Mouse (Mus musculus): Measurements from ENCODE around the gene Ly6g5b.
A peak's percentile ranks its signal among the peaks of the same experiment; 100 is the strongest.
"Not testable (repeated sequence)": the region's sequence is repeated elsewhere in the genome, so short reads cannot be mapped to it uniquely, and the experiment has no call there.

Ly6g5b gene

DNA sequence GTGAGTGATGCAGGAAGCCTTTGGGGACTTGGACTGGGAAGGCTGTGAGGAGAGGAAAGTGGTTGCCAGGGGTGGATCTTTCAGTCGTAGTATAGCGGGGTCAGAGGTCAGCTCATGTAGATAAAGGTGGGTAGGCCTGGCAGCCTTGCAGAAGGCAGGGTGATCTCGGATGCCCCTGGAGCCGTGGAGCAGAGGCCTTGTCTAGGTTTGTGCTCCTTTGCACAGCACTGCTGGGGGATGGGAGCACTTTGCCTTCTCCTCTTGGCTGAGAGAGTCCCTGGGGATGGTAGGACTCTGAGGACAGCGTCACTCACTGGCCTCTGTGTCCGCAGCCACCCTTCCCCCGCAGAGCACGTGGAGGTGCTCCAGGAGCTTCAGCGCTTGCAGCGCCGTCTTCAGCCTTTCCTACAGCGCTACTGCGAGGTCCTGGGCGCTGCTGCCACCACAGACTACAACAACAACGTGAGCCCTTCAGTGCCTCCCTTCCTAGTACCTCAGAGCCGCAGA is 25.3 kb upstream of the Ly6g5b start:
- no peak for DNase-seq (ENCODE audit: low read depth)

DNA sequence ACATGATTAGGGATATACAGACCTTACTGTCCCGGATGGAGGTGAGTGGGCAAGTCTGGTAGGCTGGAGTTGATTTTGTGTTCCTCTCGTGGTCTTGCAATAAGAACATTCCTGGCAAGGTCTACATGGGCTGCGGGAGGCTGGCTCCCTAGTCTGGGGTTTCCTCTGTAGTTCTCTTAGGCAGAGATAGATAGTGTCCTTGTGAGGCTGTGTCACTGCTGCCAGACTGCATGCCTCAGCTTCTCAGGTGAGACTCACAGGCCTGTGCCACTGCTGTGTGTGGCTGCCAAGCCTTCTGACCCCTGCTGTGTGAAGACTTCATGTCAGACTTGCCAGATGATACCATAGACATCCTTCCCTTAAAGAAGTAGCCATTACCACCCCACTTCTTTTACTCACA is 24.0 kb upstream of the Ly6g5b start:
- no peak for DNase-seq (ENCODE audit: low read depth)

DNA sequence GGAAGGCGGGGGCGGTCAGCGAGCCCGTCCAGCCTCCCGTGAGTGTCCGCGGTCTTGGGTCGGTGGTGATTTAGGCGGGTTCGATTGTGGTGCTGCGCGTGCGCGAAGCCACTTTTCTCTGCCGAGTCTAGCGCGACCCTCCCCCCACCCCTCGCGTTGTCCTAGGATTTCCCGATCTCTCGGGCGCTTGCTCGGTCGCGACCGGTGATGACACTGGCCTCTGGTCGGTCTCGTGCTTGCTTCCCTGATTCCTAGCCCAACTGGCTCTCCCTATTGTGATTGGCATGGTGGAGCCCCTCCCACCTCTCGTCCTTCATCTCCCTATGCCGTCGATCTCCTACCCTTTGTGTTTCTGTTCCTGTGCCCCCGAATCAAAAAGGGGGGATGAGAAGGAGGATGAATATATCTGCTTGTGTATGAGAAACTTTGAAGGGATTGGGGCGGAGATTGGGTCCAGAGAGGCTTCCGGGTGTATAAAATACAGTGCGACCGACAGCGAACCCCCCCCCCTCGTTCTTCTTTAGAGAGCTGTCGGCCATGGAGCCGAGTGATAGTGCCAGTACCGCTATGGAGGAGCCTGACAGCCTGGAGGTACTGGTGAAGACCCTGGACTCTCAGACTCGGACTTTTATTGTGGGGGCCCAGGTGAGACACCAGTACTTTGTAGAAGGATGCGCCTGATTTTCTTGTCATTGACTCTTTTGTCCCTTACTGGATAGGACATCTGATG is 20.5 kb upstream of the Ly6g5b start:
- no peak for DNase-seq (ENCODE audit: low read depth)

DNA sequence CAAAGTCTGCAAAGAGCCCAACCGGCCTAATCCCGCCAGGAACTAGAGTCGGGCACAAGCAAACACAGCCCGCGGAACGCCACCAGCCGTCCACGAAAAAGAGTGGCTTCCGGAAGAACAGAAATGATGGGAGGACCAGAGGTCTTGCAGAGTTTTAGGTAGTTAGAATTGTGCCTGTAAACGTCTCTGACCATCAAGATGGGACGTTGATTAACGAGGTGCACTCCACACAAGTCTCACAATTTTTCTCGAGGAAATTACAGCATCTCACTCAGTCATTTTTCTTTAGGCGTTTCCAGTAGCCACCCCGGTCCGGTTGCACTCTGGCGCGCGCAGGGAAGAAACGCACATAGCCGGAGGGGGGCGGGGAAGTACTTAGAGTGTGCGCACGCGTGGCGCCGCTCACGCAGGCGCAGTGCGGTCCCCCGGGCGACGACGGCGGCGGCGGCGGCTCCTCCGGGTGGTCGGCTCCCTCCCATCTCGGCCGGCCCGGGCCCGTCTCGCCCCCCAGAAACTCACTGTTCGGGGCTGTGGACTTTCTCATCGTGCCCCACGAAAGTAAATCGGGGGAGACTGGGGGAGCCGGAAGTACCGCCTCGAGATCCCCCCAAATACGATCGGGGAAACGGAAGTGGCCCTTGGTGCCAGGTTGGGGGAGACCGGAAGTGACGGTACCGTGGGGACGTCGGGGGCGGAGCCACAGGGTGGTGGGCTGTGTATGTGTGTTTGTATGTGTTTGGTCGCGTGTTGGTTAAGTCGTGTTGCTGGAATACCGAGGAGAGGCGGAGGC is 19.8 kb upstream of the Ly6g5b start, which contains the start of gene Bag6:
Gene Bag6, plus strand, starts transcription at position 378 of the 790 bp plus-strand sequence.
- peak; percentile 98 for DNase-seq (ENCODE audit: low read depth)

DNA sequence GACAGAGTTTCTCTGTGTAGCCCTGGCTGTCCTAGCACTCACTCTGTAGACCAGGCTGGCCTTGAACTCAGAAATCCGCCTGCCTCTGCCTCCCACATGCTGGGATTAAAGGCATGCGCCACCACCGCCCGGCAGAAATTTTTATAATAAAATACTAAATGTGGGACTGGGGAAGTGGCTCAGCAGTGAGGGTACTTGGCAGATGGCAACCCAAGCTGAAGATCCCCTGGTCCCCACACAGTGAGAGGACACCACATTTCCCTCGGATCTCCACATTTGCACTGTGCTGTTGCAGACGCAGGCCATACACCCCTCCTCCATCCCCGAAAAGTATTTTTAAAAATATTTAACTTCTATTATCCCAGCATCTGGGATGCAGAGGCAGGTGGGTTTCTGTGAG is 18.3 kb upstream of the Ly6g5b start:
- no peak for DNase-seq (ENCODE audit: low read depth)

DNA sequence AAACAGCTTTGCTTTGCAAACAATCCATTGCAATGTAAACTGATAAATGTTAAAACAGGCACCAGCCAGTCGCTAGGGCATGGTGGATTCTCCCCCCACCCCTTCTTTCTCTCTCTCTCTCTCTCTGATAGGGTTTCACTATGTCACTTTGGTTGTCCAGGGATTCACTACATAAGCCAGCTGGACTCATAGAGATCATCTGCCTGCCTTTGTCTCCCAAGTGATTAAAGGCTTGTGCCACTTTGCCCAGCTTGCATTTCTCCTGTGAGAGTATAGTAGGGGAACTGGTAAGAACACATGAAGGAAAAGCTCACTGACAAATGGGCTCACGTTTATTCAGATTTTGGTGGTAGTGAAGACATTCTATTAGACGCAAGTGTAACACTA is 16.9 kb upstream of the Ly6g5b start:
- DNase-seq (ENCODE audit: low read depth) = no peak

DNA sequence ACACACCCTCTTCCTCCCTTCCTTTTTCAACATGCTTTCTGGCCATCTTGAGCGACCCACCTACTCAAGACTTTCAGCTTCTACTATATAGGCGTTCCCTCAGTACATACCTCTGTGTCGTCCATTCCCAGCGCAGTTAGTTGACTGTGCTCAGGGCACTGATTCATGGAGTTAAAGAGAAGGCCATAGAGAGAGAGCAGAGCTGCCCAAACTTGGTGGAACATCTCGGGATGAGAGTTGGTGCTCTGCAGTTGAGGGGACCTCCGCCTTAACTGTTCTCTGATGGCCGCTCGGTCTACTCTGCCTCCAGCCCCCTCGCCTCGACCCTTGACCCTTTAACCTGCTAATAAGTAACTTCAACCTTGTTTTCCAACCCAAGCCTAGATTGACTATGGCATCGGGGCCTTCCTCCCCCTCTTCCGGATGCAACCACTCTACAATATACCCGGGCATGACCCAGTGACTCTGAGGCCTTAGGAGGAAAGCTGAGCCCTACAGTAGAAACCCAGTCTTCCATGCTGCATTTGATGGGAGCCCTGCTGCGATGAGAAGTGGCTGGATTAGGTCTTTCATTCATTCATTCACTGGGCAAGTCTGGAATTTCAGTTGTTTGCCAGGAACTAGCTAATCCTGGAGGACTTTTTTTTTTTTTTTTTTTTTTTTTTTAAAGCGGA is 16.4 kb upstream of the Ly6g5b start, which contains the start of gene Apom:
Gene Apom, minus strand, starts transcription at position 551 of the 674 bp plus-strand sequence.
- DNase-seq (ENCODE audit: low read depth) = no peak

DNA sequence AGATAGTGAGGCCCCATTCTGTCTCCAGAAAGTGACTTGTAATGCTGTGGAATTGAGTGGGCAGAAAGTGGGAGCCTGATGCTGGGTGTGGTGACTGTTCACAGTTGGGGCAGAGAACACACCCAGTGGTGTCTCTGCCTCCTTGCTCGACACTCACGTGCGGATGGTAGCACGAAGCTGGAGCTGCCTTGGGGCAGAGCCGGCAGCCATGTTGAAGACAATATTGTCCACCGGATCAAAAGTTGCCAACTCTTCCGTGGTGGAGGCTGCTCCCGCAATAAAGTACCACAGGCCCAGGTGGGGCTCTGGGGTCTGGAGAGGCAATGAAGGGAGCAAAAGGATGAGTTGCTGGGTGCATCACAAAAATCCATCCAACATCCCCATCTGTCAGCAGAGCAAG is 15.8 kb upstream of the Ly6g5b start:
- no peak for DNase-seq (ENCODE audit: low read depth)

DNA sequence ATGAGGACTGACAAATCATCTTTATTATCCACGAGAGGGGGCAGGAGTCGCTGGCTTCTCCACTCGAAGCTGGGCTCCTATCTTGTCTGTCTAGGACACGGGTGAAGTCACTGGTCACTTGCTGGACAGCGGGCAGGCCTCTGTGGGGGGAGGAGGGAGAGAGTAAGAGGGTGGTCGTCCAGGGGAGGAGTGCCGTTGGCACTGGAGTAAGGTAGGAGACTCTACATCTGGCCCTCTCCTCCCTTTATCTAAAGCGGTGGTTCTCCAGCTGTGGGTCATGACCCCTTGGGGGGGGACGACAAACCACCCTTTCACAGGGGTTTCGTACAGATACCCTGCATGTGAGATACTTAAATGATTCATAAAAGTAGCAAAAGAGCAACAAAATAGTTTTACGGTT is 13.8 kb upstream of the Ly6g5b start:
- DNase-seq (ENCODE audit: low read depth) = no peak

DNA sequence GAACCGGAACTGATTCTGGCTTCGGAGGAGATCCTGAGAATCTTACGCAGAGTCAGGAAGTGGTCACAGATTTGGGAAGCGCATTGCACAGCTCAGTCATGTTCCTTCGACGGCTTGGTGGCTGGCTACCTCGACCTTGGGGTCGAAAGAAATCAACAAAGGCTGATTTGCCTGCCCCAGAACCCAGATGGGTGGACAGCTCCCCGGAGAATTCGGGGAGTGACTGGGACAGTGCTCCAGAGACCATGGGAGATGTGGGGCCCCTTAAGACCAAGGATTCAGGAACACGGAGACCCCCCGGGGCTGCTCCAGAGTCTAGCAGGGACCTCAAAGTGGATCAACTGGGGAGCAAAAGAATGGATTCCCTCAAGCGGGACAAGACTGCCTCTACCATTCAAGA is 11.8 kb upstream of the Ly6g5b start:
- peak; percentile 63 for DNase-seq (ENCODE audit: low read depth)

DNA sequence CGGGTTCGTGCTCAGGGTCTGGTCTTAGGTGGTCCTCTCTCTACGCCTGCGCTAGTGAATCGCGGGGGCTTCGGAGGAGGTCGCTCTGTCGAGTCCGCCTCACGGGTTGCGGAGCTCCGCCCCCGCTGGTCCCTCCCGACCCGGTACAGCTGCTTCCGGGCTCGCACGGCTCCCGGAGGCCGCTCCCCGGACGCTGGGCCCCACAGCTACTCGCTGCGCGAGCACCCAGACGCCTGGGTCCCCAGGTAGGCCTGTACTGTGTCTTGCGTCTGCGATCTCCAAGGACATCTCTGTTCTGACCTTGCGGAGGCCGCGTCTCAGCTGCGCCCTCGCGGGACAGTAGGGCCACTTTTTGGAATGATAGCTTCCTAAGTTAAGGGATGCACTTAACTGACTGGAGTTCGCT is 11.0 kb upstream of the Ly6g5b start, which contains the start of gene D17H6S53E:
Gene D17H6S53E, plus strand, starts transcription at position 168 of the 406 bp plus-strand sequence.
- peak; percentile 66 for DNase-seq (ENCODE audit: low read depth)

DNA sequence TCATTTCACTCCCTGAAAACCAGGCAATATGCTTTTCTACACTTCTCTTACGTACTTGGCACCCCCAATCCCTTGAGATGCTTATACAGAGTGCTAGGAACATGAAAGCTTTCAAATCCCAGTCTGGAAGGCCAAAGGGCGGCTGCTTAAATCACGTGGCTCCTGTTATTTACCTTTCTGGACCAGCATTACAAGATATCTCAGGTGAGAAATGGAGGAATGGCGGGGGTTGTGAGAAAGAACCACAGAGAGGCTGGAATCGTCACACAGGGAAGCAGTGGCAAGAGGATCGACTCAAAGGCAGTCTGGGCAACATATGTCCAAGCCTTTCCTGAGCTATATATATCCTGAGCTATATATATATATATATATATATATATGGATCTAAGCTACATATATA is 10.3 kb upstream of the Ly6g5b start:
- DNase-seq (ENCODE audit: low read depth) = no peak

DNA sequence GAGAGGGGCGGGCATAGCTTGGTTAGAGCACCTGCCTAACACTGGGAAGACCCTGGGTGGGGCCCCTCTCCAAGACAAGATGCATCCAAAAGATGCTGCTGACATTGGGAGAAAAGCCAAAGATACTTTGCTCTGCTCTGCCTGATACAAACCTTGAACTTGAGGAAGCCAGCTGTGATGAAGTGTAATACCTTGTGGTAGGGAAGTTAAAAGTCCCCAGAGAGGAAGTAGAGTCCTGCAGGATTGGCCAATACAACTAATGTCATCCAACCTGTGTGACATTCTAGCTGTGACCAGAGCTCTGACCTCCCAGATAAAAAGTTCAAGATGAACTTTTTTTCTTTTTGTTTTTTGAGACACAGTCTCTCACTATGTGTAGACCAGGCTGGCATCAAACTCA is 9.9 kb upstream of the Ly6g5b start:
- peak; percentile 53 for DNase-seq (ENCODE audit: low read depth)

DNA sequence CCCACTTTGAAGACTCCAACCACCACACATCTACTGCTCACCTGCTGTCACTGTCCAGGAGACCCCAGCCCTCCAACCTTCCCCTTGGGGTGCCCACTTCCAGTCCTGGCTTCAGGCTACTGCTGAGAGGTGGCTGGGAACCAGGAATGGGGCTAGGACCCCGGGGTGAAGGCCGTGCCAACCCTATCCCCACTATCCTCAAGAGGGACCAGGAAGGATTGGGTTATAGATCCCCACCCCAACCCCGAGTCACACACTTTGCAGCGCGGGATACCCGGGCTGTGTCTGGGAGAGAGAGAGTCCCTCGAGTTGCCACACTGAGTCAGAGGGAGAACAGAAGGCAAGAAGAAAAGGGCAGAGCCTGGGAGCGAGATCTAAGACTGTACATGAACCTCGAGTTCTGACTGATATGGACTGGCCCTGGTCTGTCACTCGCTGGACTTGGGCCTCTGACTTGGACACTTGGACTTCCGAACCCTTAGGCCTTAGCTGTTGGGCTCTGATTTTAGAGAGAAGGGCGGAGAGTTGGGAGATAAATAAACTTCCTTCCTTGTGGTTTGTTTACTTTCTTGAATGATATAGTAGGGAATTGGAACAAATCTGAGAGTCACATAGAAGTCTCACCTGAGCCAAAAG is 9.2 kb upstream of the Ly6g5b start:
- DNase-seq (ENCODE audit: low read depth) = not testable (repeated sequence)

DNA sequence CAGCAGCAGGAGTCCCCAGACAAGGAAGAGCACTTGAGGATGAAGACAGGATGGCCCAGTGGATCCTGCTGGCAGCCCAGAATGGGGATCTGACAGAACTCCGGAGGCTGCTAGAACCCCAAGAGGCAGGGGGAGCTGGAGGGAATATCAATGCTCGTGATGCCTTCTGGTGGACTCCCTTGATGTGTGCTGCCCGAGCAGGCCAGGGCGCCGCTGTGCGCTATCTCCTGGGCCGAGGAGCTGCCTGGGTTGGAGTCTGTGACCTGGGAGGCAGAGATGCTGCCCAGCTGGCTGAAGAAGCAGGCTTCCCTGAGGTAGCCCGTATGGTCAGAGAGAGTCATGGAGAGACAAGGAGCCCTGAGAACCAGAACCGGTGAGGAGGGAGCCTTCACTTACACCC is 8.1 kb upstream of the Ly6g5b start:
- not testable (repeated sequence) for DNase-seq (ENCODE audit: low read depth)

DNA sequence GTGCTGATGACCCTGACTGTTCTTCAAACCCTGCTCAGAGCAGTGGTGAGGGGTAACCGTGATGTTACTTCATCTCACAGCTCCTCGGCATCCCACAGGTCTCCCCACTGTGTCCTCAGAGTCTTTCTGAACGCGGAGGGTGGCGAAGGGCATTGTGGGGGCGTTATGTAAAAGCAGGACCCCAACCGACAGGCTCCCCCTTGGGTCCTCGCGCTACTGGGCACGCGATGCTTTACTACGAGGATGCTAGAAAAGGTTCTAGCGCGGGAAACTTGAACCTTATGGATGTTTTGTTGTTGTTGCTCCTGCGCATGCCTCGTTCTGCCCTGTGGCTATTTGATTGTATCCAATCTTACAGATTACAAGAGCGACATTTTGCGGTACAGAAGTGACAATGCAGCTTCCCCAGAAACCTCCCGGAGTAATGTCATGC is 6.7 kb upstream of the Ly6g5b start, which contains the start of gene Csnk2b:
Gene Csnk2b, minus strand, starts transcription at position 183 of the 433 bp plus-strand sequence.
- peak; percentile 82 for DNase-seq (ENCODE audit: low read depth)

DNA sequence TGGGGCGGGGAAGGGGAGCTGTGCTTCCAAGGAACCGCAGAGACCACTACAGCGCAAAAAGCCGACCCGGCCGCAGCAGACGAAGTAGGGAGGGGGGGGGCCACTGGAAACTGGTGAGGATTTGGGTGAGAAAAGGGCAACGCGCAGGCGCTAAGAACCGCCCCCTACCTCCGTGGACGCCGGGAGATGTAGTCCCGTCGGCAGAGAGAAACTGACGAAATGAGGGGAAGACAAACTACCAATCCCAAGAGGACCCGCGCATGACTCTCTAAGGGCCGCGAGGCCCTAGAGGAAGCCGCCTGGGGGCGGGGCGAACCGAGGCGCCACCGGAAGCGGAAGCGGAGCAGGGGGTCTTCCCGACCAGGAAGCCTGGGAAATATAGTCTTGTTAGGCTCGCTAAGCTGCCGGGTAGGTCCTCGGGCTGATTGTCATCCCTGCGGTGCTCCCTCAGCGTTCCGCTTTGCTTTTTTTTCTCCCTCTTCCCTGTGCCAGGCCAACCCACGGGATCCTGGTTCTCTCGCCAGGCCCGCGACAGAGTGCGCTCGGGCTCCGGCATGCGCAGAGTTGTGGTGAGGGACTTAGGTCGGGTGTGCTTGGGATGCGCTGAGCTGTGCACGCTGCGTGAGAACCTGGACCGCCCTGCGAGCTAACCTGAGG is 6.0 kb upstream of the Ly6g5b start, which contains the start of gene Gpank1:
Gene Gpank1, plus strand, starts transcription at position 313 of the 657 bp plus-strand sequence.
- DNase-seq (ENCODE audit: low read depth) = peak; percentile 99

DNA sequence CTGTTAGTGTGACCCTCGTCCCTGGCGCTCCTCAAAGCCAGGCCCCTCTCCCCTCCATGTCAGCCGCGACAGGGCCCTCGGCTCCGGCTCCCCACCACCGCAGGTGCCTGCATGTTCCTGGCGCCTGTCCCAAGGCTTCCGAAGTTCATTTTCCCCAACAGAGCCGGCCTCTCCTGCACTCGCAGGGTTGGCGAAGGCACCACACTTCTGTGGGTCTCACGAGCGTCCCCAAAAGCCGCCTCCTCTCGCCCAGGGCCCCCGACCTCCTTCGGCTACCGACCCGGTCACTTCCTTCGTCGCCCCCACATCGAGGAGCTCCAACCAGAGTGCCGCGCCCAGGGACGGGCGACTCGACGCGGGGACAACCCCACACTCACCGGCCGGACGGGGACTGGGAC is 5.5 kb upstream of the Ly6g5b start:
- DNase-seq (ENCODE audit: low read depth) = no peak

DNA sequence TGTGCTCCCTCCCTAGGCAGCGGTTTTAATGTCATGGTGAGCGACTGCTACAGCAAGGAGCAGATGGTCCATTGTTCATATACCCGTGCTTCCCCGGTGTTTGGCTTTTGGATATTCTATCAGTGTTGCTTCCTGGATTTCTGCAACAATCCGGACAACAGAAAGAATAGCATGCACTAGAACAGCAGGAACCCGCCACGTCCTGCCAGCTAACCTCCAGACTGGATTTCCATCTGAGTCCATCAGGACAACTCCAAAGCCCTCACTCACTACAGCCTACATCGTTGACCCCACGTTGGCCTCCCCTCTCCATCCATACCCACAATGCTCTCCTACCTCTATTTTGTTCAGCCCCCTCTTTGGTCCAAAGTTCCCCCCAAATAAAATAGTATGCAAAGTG is 3.5 kb downstream of the Ly6g5b start:
- no peak for DNase-seq (ENCODE audit: low read depth)

DNA sequence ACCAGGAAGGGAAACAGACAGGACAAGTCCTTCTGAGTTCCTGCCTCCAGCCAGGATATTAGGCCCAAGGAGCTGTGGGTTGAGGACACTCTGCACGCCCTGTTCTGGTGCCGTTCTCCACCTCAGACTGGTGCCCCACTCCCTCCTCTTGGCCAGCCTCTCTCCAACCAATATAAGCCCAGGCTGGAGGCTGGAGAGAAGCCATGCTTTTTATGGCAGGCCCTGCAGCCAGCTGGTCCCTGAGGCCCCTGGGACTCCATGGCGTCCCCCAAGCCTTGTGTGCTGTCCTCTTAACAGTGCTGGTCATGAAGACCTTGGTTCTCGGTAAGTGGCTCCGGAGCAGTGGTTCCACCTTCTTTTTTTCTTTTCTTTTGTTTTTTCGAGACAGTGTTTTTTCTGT is 7.1 kb downstream of the Ly6g5b start, which contains the start of gene Ly6g5c:
Gene Ly6g5c, plus strand, starts transcription at position 183 of the 400 bp plus-strand sequence.
- DNase-seq (ENCODE audit: low read depth) = no peak

DNA sequence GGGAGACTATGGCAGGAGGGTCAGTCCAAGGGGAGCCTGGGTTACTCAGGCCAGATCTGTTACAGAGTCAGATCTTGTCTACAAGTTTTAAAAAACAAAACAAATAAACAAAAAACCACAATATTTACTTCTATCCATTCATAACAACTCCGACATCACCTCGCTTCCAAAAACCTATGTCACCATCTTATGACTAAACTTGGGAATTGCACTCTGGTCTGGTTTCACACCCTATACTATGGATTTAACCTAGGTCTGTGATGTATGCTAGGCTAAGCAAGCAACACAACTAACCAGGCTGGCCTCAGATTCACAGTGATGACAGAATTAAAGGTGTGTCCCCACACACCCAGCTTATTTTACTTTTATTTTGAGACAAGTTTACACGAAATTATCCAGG is 8.7 kb downstream of the Ly6g5b start:
- peak; percentile 47 for DNase-seq (ENCODE audit: low read depth)

Data from 416B (cell line).